Mouse (Mus musculus): ENCODE data around the gene Cd1d1.
"Not testable (repeated sequence)": the region's sequence is repeated elsewhere in the genome, so short reads cannot be mapped to it uniquely, and the experiment has no call there.

The Cd1d1 gene

GRCm38 (mm10) chr3:86999415-86999740 is at the start of gene Cd1d1:
Gene Cd1d1, minus strand, starts transcription at chr3:86999441.
- no peak for DNase-seq

- no peak for DNase-seq
Observed at GRCm38 (mm10) chr3:87047801-87048200, 48.6 kb upstream of the Cd1d1 start.

- DNase-seq, result no peak
Observed at GRCm38 (mm10) chr3:87041733-87042132, 42.5 kb upstream of the Cd1d1 start.

- DNase-seq, result no peak
Observed at GRCm38 (mm10) chr3:87038500-87038899, 39.3 kb upstream of the Cd1d1 start.

GRCm38 (mm10) chr3:87034061-87034460 is 34.8 kb upstream of the Cd1d1 start:
- DNase-seq, result no peak

GRCm38 (mm10) chr3:87033357-87033756 is 34.1 kb upstream of the Cd1d1 start:
- DNase-seq, result peak; percentile 55

GRCm38 (mm10) chr3:87030855-87031254 is 31.6 kb upstream of the Cd1d1 start:
- peak; percentile 47 for DNase-seq

- DNase-seq, result no peak
Observed at GRCm38 (mm10) chr3:87017707-87018106, 18.5 kb upstream of the Cd1d1 start.

GRCm38 (mm10) chr3:87017001-87017400 is 17.8 kb upstream of the Cd1d1 start:
- DNase-seq, result no peak

- DNase-seq, result no peak
Observed at GRCm38 (mm10) chr3:87015931-87016330, 16.7 kb upstream of the Cd1d1 start.

- not testable (repeated sequence) for DNase-seq
Observed at GRCm38 (mm10) chr3:87012406-87012805, 13.2 kb upstream of the Cd1d1 start.

- DNase-seq, result not testable (repeated sequence)
Observed at GRCm38 (mm10) chr3:87008281-87008680, 9.0 kb upstream of the Cd1d1 start.

- no peak for DNase-seq
Observed at GRCm38 (mm10) chr3:87000676-87001075, 1.4 kb upstream of the Cd1d1 start.

GRCm38 (mm10) chr3:87000051-87000450 is 810 bp upstream of the Cd1d1 start:
- DNase-seq, result no peak

GRCm38 (mm10) chr3:86998433-86999414 is 517 bp downstream of the Cd1d1 start:
- DNase-seq, result peak; percentile 24

- DNase-seq, result no peak
Observed at GRCm38 (mm10) chr3:86996111-86996510, 3.1 kb downstream of the Cd1d1 start.

- no peak for DNase-seq
Observed at GRCm38 (mm10) chr3:86995381-86995780, 3.9 kb downstream of the Cd1d1 start.

GRCm38 (mm10) chr3:86986969-86987368 is 12.3 kb downstream of the Cd1d1 start:
- not testable (repeated sequence) for DNase-seq

GRCm38 (mm10) chr3:86986490-86986889 is 12.8 kb downstream of the Cd1d1 start:
- DNase-seq, result no peak

GRCm38 (mm10) chr3:86983382-86983781 is 15.9 kb downstream of the Cd1d1 start:
- DNase-seq, result no peak

GRCm38 (mm10) chr3:86976546-86976945 is 22.7 kb downstream of the Cd1d1 start:
- DNase-seq, result peak; percentile 82

- DNase-seq, result no peak
Observed at GRCm38 (mm10) chr3:86975150-86975549, 24.1 kb downstream of the Cd1d1 start.

- DNase-seq, result peak; percentile 34
Observed at GRCm38 (mm10) chr3:86962665-86963435, 36.4 kb downstream of the Cd1d1 start.

- DNase-seq, result no peak
Observed at GRCm38 (mm10) chr3:86961395-86961669, 37.9 kb downstream of the Cd1d1 start.

Measured in cerebellum, adult 8-10 months (tissue).